Mouse (Mus musculus) CD4-positive helper T cell, adult 2 months (primary cell): ENCODE measurements around the gene Asna1.

ENCODE experiments used
- DNase-seq: peaks from one replicate; pipeline ENCODE4 v3.0.0-alpha.2; 2012; ENCODE audit warnings: low read depth, missing footprints, low spot score

Gene Asna1

GRCm38 (mm10) chr8:84976031-84976762 lies 48.9 kb downstream of the Asna1 start:
- peak; percentile 96 for DNase-seq

DNA sequence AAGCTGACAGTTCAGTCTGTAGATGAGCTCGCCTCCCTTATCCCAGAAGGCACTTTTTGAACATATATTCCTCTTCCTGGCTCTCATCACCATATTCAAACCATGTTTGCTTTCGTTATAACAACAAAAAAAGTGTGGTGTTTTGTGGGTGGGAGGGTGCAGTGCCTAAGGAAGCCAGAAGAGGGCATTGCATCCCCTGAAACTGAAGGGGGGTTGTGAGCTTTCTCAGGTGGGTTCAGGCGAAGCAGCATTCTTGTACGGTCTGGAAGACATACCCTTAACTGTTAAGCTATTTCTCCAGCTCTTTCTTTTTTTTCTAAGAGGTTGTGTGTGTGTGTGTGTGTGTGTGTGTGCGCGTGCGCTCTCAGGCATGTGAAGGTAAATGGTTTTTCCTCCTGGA lies 49.6 kb downstream of the Asna1 start:
- peak; percentile 88 for DNase-seq

DNA sequence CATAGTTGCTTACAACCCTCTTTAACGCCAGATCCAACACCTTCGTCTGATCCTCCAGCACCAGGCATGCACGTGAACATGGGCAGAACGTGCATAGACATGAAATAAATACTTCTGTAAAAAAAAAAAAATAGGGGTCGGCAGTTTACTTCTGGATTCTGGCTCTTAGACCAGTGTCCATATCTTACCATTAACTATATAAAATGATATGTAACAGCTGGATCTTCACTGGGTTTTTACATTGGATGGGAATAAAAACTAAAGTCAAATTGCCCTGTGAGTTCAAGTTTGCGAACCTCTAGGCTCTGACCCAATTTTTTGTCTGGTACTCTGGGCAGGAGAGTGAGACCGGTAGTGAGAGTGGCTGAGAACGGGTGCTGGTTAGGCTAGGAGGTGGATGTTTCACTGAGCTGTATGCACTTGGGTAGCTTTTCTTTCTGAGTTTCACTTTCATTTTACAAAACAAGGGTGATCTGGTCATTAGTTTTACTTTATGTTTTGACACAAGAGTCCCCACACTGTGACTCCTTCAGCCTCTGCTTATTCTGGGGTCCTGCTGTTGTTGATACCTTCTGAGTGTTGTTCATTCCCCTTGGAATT lies 50.4 kb downstream of the Asna1 start:
- peak; percentile 75 for DNase-seq

- peak; percentile 77 for DNase-seq
Observed at GRCm38 (mm10) chr8:84973803-84974542, 51.1 kb downstream of the Asna1 start.

DNA sequence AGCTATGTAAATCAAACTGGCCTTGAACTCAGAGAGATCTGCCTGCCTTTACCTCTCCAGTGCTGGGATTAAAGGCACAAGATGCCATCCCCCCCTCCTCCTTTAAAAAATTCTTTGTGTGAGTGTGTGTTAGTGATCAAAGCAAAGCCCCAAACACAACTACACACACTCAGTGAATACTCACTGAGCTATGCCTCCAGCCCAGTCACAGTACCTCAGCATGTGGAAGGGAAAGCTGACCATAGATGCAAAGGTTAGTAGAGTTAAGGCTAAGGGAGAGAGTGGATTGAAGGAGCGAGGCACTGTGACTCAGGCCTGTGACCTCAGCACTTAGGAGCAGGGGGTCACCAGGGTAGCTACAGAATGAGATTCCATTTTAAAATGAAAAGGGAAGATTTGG lies 52.0 kb downstream of the Asna1 start:
- DNase-seq, result no peak

DNA sequence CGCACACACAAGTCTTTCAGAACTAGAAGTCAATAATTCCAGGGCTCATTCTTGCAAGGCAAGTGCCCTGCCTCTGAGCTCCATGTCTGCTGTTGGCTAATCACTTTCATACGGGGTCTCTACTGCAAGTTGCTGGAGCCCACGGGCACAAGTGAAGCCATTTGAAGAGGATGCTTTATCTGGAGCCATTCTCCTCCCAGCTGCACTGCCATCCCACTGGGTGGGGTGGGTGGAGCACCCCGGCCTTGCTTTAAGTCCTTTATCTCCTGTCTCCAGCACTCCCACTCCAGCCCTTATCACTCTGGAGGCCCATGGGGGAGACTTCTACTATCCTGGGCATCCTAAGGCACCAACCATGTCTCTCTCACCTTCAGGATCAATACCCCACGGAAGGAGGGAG lies 54.2 kb downstream of the Asna1 start:
- no peak for DNase-seq

- no peak for DNase-seq
Observed at GRCm38 (mm10) chr8:84970135-84970790, 54.8 kb downstream of the Asna1 start.

GRCm38 (mm10) chr8:84969241-84970134 lies 55.6 kb downstream of the Asna1 start, which contains the start of the genes Gm49661, Prdx2 and Rnaseh2a:
Gene Gm49661 (minus strand): TSS chr8:84969433.
Gene Prdx2 (plus strand): TSS chr8:84969587.
Gene Rnaseh2a (minus strand): TSS chr8:84969767.
- peak; percentile 81 for DNase-seq

- DNase-seq, result no peak
Observed at GRCm38 (mm10) chr8:84968650-84969049, 56.4 kb downstream of the Asna1 start.
